Mouse (Mus musculus) heart, adult 2 months (tissue): ENCODE results near the gene 7530416G11Rik. TPM values are rescaled to one million over a fixed set of nuclear protein-coding genes. Genes with fewer than 3 reads are reported as not detected.

Experiments
- DNase-seq, 2 experiments: peaks; one replicate each; pipeline ENCODE4 v3.0.0; 2021
- H3K27ac ChIP-seq: fragments of 200-600 bp; 2 replicates; pipeline ENCODE4 v1.8.1; 2022
- H3K27me3 ChIP-seq: fragments of 200-500 bp; 2 replicates; pipeline ENCODE4 v1.6.1; 2012; ENCODE audit warnings: mild to moderate bottlenecking, low read length, inconsistent platforms, mixed read lengths; ENCODE audit not compliant: control insufficient read depth, insufficient read depth
- H3K36me3 ChIP-seq: fragments of 200-500 bp; 2 replicates; pipeline ENCODE4 v1.6.1; 2012; ENCODE audit warnings: low read length, inconsistent platforms; ENCODE audit not compliant: control insufficient read depth, insufficient read depth
- H3K4me1 ChIP-seq: fragments of 200-500 bp; 2 replicates; pipeline ENCODE4 v1.6.1; 2011; ENCODE audit warnings: low read length; ENCODE audit not compliant: control insufficient read depth, insufficient read depth
- H3K4me3 ChIP-seq: fragments of 200-600 bp; 2 replicates; pipeline ENCODE4 v1.8.1; 2022
- H3K79me2 ChIP-seq: fragments of 200-500 bp; replicated peaks from 2 replicates; pipeline ENCODE4 v1.6.1; 2012; ENCODE audit warnings: mild to moderate bottlenecking, inconsistent platforms, low read length, moderate library complexity, mixed read lengths; ENCODE audit not compliant: control insufficient read depth, insufficient read depth
- H3K9ac ChIP-seq: fragments of 200-500 bp; 2 replicates; pipeline ENCODE4 v1.6.1; 2012; ENCODE audit warnings: low read depth, mild to moderate bottlenecking, control low read depth, inconsistent platforms, low read length, mixed read lengths
- CTCF ChIP-seq: fragments of 200-600 bp; IDR thresholded peaks from 2 replicates; pipeline ENCODE4 v1.8.1; 2022; ENCODE audit warnings: antibody characterized with exemption, mild to moderate bottlenecking, moderate library complexity
- EP300 ChIP-seq: fragments of 200-500 bp; IDR thresholded peaks from 2 replicates; pipeline ENCODE4 v1.6.1; 2011; ENCODE audit warnings: low read depth, low read length, control low read depth; ENCODE audit not compliant: insufficient read depth
- POLR2A ChIP-seq: fragments of 200-500 bp; IDR thresholded peaks from 2 replicates; pipeline ENCODE4 v1.6.1; 2011; ENCODE audit warnings: mild to moderate bottlenecking, low read depth, low read length, control low read depth; ENCODE audit not compliant: insufficient read depth
- WGBS: fragments of 180-500 bp; shearing (Covaris S2); methylation state at CpG from one replicate; pipeline ENCODE4 v1.1.7; 2018; 5-methylcytosine and 5-hydroxymethylcytosine counted together
- intact Hi-C: fragments of 180-260 bp; cut with DNase I; formaldehyde crosslinking; loops from one replicate; pipeline ENCODE4 v1.15.1; 2025
- long read RNA-seq: library from polyadenylated mRNA; stranded (forward); transcript quantifications from one replicate; pipeline ENCODE4 v2.0.0, GENCODE M21; 2021
- polyA plus RNA-seq: library from polyadenylated mRNA; depleted of rRNA; stranded (reverse); fragments of >200 nt; gene quantifications from 2 replicates; pipeline ENCODE4 v1.2.3, GENCODE M21; 2012; rRNA removed
- total RNA-seq, 2 experiments: library from RNA; stranded (reverse); gene quantifications; 2 replicates each; pipeline ENCODE4 v1.2.3; 2021

Gene 7530416G11Rik
- not detected for total RNA-seq
- not detected in 2 replicates for polyA plus RNA-seq
- long read RNA-seq, result 0 reads

GRCm38 (mm10) chr15:85503127-85503526 lies at the start of gene 7530416G11Rik:
TSS of gene 7530416G11Rik (minus strand) at chr15:85503227.
- H3K9ac ChIP-seq, result no peak within 1 kb of the TSS
- intact Hi-C loops, result no loop called here
- no peak within 1 kb of the TSS for H3K27ac ChIP-seq
- no peak within 1 kb of the TSS for H3K4me3 ChIP-seq
- no peak for DNase-seq
- no peaks in the 10 kb centered on the region for H3K36me3 ChIP-seq
- no peaks in the 10 kb centered on the region for H3K79me2 ChIP-seq
- WGBS, result 82% methylated on average over 8 of the region's 8 CpGs
- no peak for TF ChIP-seq CTCF
- no peak for TF ChIP-seq EP300
- no peak for TF ChIP-seq POLR2A
- H3K27me3 ChIP-seq, result no peaks in the 10 kb centered on the region
- no peaks in the 10 kb centered on the region for H3K4me1 ChIP-seq

GRCm38 (mm10) chr15:85546500-85546899 lies 43.5 kb upstream of the 7530416G11Rik start:
- Histone ChIP-seq H3K4me1 (no peaks in the 10 kb centered on the region), H3K36me3 (no peaks in the 10 kb centered on the region), H3K27ac (no peak overlapping the region), H3K79me2 (no peaks in the 10 kb centered on the region), H3K4me3 (no peak overlapping the region), H3K27me3 (no peaks in the 10 kb centered on the region; the same call in 1 of the 2 replicates), H3K9ac (no peak overlapping the region)
- 73% methylated on average over 4 of the region's 4 CpGs for whole genome bisulfite sequencing
- intact Hi-C loops, result no loop called here
- no peak for DNase-seq
- no peak for TF ChIP-seq CTCF
- TF ChIP-seq EP300, result no peak
- no peak for TF ChIP-seq POLR2A

GRCm38 (mm10) chr15:85545369-85545768 lies 42.3 kb upstream of the 7530416G11Rik start:
- H3K79me2 ChIP-seq, result no peaks in the 10 kb centered on the region
- no peaks in the 10 kb centered on the region for H3K27me3 ChIP-seq
- no peak overlapping the region for H3K9ac ChIP-seq
- H3K4me3 ChIP-seq, result no peak overlapping the region
- intact Hi-C loops, result no loop called here
- DNase-seq, result no peak
- no peak for TF ChIP-seq EP300
- TF ChIP-seq CTCF, result no peak
- TF ChIP-seq POLR2A, result no peak
- H3K36me3 ChIP-seq, result no peaks in the 10 kb centered on the region
- WGBS, result 69% methylated on average over 5 of the region's 5 CpGs
- H3K27ac ChIP-seq, result no peak overlapping the region
- H3K4me1 ChIP-seq, result no peaks in the 10 kb centered on the region

GRCm38 (mm10) chr15:85538170-85538569 lies 35.1 kb upstream of the 7530416G11Rik start:
- Histone ChIP-seq H3K27me3 (no peaks in the 10 kb centered on the region; the same call in 1 of the 2 replicates), H3K36me3 (no peaks in the 10 kb centered on the region), H3K4me1 (no peaks in the 10 kb centered on the region), H3K4me3 (no peak overlapping the region), H3K9ac (no peak overlapping the region), H3K27ac (no peak overlapping the region), H3K79me2 (no peaks in the 10 kb centered on the region)
- no peak for TF ChIP-seq POLR2A
- no peak for TF ChIP-seq EP300
- no peak for TF ChIP-seq CTCF
- DNase-seq, result no peak
- intact Hi-C loops, result no loop called here
- 77% methylated on average over 11 of the region's 11 CpGs for WGBS

GRCm38 (mm10) chr15:85537151-85537550 lies 34.1 kb upstream of the 7530416G11Rik start:
- no peaks in the 10 kb centered on the region; the same call in 1 of the 2 replicates for H3K27me3 ChIP-seq
- no peak for DNase-seq
- H3K27ac ChIP-seq, result no peak overlapping the region
- no peaks in the 10 kb centered on the region for H3K79me2 ChIP-seq
- intact Hi-C loops, result no loop called here
- H3K4me3 ChIP-seq, result no peak overlapping the region
- TF ChIP-seq POLR2A, result no peak
- no peak for TF ChIP-seq EP300
- no peak for TF ChIP-seq CTCF
- H3K4me1 ChIP-seq, result no peaks in the 10 kb centered on the region
- 75% methylated on average over 25 of the region's 25 CpGs for WGBS
- no peak overlapping the region for H3K9ac ChIP-seq
- no peaks in the 10 kb centered on the region for H3K36me3 ChIP-seq

- Histone ChIP-seq H3K4me1 (no peaks in the 10 kb centered on the region), H3K36me3 (no peaks in the 10 kb centered on the region), H3K9ac (no peak overlapping the region), H3K79me2 (no peaks in the 10 kb centered on the region), H3K27me3 (no peaks in the 10 kb centered on the region; the same call in 1 of the 2 replicates), H3K4me3 (no peak overlapping the region), H3K27ac (no peak overlapping the region)
- WGBS, result 85% methylated on average over 6 of the region's 6 CpGs
- intact Hi-C loops, result no loop called here
- TF ChIP-seq CTCF, result no peak
- no peak for TF ChIP-seq POLR2A
- TF ChIP-seq EP300, result no peak
- no peak for DNase-seq
These were observed 31.6 kb upstream of the 7530416G11Rik start for GRCm38 (mm10) chr15:85534646-85535045.
